In genomic region chr5:106830775-106831174, GRCm38 (mm10) we compare ENCODE assay signal across 24 mouse cellular contexts.
DNase-seq lines count a peak whose midpoint lies in the region; ATAC-seq lines count a peak whose summit lies in the region.
"Had no signal": no experiment of that assay in that cellular context is flagged by ENCODE, and none has a peak within 500 bp of the region (broad histone marks: within the 10 kb centered on the region; RNA-seq: fewer than 3 reads in every experiment).

No protein-coding gene starts in this region.

- peaks cover 5% of the 10 kb centered on the region for H3K4me1 ChIP-seq in neural tube, embryonic 15.5 days
- H3K4me1 ChIP-seq: embryonic facial prominence, embryonic 15.5 days; forebrain, embryonic 15.5 days had no signal

- WGBS in neural tube, embryonic 15.5 days, result 80% methylated on average over 4 of the region's 4 CpGs

- H3K27ac ChIP-seq in neural tube, embryonic 15.5 days (replicated peaks), result no peak overlapping the region
- H3K27ac ChIP-seq: embryonic facial prominence, embryonic 13.5 days; embryonic facial prominence, embryonic 15.5 days; forebrain, embryonic 10.5 days; forebrain, embryonic 13.5 days; forebrain, embryonic 15.5 days had no signal

- H3K9me3 ChIP-seq in neural tube, embryonic 15.5 days (replicated peaks), result no peaks in the 10 kb centered on the region
- H3K9me3 ChIP-seq: embryonic facial prominence, embryonic 13.5 days; embryonic facial prominence, embryonic 15.5 days; forebrain, embryonic 10.5 days; forebrain, embryonic 13.5 days; forebrain, embryonic 15.5 days had no signal

- no peak overlapping the region for H3K9ac ChIP-seq in neural tube, embryonic 15.5 days (replicated peaks)
- H3K9ac ChIP-seq: embryonic facial prominence, embryonic 13.5 days; embryonic facial prominence, embryonic 15.5 days; forebrain, embryonic 13.5 days; forebrain, embryonic 15.5 days; forebrain, postnatal 0 days had no signal

- DNase-seq in heart, adult 11 months, result peak; percentile 60
- no peak for DNase-seq in heart, postnatal 4 days
- peak; percentile 38 for DNase-seq in neural tube, embryonic 10.5 days (ENCODE audit: extremely low spot score, low spot score)
- peak; percentile 39 for DNase-seq in embryo, embryonic 10.5 days (ENCODE audit: low spot score)
- peak; percentile 31 for DNase-seq in embryo, embryonic 9.5 days (ENCODE audit: extremely low spot score)
- DNase-seq in kidney, postnatal 10 days, result no peak
- DNase-seq in ovary, postnatal 36 days (ENCODE audit: low spot score), result no peak
- DNase-seq: adrenal gland, adult 2 months; adrenal gland, postnatal 10 days; adrenal gland, postnatal 25 days; cerebellum, adult 11 months; cerebellum, adult 18-20 months; cerebellum, adult 8-10 months; cerebellum, adult 9-11 months; cerebellum, postnatal 14 days; cerebellum, postnatal 36 days; forebrain, postnatal 0 days had no signal

- no peaks in the 10 kb centered on the region for H3K36me3 ChIP-seq in neural tube, embryonic 15.5 days
- H3K36me3 ChIP-seq: embryonic facial prominence, embryonic 13.5 days; embryonic facial prominence, embryonic 15.5 days; forebrain, embryonic 10.5 days; forebrain, embryonic 15.5 days had no signal

- no peaks in the 10 kb centered on the region for H3K27me3 ChIP-seq in neural tube, embryonic 15.5 days (replicated peaks)
- H3K27me3 ChIP-seq: embryonic facial prominence, embryonic 15.5 days; forebrain, embryonic 15.5 days had no signal

- no peak for ATAC-seq in neural tube, embryonic 15.5 days (ENCODE audit: low FRiP score)
- ATAC-seq: forebrain, embryonic 13.5 days; forebrain, embryonic 15.5 days; forebrain, postnatal 0 days had no signal

- H3K4me2 ChIP-seq in neural tube, embryonic 15.5 days, result no peak overlapping the region
- H3K4me2 ChIP-seq: embryonic facial prominence, embryonic 13.5 days; embryonic facial prominence, embryonic 15.5 days; forebrain, embryonic 13.5 days; forebrain, embryonic 15.5 days had no signal

- no peak overlapping the region for H3K4me3 ChIP-seq in neural tube, embryonic 15.5 days (replicated peaks)
- H3K4me3 ChIP-seq: embryonic facial prominence, embryonic 13.5 days; embryonic facial prominence, embryonic 15.5 days; erythroblast, embryonic 14.5 days; forebrain, embryonic 10.5 days; forebrain, embryonic 13.5 days; forebrain, embryonic 15.5 days had no signal

Comparison
In these comparisons a context has a peak if more than half of its experiments do, and no peak if none do; other contexts are left out.
1. DNase-seq: peak in heart, adult 11 months (single experiment), neural tube, embryonic 10.5 days (single experiment), embryo, embryonic 10.5 days (single experiment) and embryo, embryonic 9.5 days (single experiment); none in heart, postnatal 4 days (single experiment), kidney, postnatal 10 days (single experiment) and ovary, postnatal 36 days (single experiment).